Mouse (Mus musculus): ENCODE data around the gene Epha10. TPM values are rescaled to one million over a fixed set of nuclear protein-coding genes. Genes with fewer than 3 reads are reported as not detected.

Gene Epha10
- total and polyA plus RNA-seq, 3 experiments, result 0.02 TPM; not detected in 2

DNA sequence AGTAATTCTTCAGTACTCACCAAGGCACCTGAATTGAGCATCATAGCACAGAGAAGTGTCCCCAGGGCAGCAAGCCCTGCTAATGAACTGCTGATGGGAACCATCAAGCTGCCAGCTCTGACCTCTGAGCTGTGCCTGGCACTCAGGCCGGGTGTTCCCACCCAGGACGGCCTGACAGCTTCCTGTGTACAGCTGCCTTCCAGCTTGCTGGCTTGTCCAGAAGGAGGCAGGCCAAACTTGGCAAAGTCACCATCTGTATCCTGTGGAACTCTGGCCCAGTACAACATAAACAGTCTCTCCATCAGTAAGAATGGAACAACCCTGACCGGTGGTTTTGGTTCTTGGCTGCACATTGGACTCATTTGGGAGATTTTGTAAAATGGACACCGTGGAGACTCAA is 72.8 kb downstream of the Epha10 start:
- Histone ChIP-seq H3K27ac (no peak overlapping the region), H3K4me1 (ENCODE audit: control insufficient read depth, insufficient read depth, low read length) (no peaks in the 10 kb centered on the region), H3K27me3 (ENCODE audit: control insufficient read depth, insufficient read depth, low read length) (no peaks in the 10 kb centered on the region), H3K36me3 (ENCODE audit: control insufficient read depth, insufficient read depth, low read length) (no peaks in the 10 kb centered on the region), H3K79me2 (replicated peaks; ENCODE audit: control insufficient read depth, insufficient read depth, low read length) (no peaks in the 10 kb centered on the region), H3K4me3 (no peak overlapping the region), H3K9ac (ENCODE audit: low read depth, low read length) (no peak overlapping the region)
- no peak for TF ChIP-seq EP300 (IDR thresholded peaks at IDR 0.05; ENCODE audit: insufficient read depth, low read depth, low read length)
- TF ChIP-seq CTCF (IDR thresholded peaks at IDR 0.05), result no peak
- no peak for TF ChIP-seq POLR2A (IDR thresholded peaks at IDR 0.05; ENCODE audit: insufficient read depth, low read depth, low read length)
- WGBS, result 28% methylated on average over 4 of the region's 4 CpGs
- intact Hi-C loops (cut with DNase I), result no loop called here
- DNase-seq, result peak in 1 of 2 experiments; percentile 13

- WGBS, result 49% methylated on average over 2 of the region's 2 CpGs
- no peak for TF ChIP-seq POLR2A (IDR thresholded peaks at IDR 0.05; ENCODE audit: insufficient read depth, low read depth, low read length)
- no peaks in the 10 kb centered on the region for H3K4me1 ChIP-seq (ENCODE audit: control insufficient read depth, insufficient read depth, low read length)
- no peaks in the 10 kb centered on the region for H3K36me3 ChIP-seq (ENCODE audit: control insufficient read depth, insufficient read depth, low read length)
- H3K4me3 ChIP-seq, result no peak overlapping the region
- no peak overlapping the region for H3K9ac ChIP-seq (ENCODE audit: low read depth, low read length)
- no peaks in the 10 kb centered on the region for H3K79me2 ChIP-seq (replicated peaks; ENCODE audit: control insufficient read depth, insufficient read depth, low read length)
- no peak overlapping the region for H3K27ac ChIP-seq
- H3K27me3 ChIP-seq (ENCODE audit: control insufficient read depth, insufficient read depth, low read length), result no peaks in the 10 kb centered on the region
- intact Hi-C loops (cut with DNase I), result no loop called here
- peak in 1 of 2 experiments; percentile 21 for DNase-seq
Measured at GRCm38 (mm10) chr4:124957284-124957683, 76.6 kb downstream of the Epha10 start.

DNA sequence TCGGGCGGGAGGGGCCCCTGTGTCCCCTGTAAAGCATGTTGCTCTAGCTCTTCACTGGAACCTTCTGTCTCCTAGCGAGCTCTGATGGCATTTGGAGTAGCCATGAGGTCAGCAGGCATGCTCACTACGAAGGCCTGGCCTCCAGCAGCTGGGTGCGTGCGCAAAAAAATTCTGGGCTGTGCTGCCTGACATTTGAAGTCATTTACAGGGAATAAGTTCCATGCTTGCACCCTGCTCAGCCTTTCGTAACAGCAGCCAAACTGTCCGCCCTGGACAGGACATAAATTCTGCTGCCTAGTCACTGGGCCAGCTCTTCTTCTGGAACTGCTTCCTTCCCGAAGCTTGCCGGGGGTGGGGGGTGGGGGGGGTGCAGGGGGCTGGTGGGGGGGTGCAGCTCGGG is 78.4 kb downstream of the Epha10 start:
- peak; percentile 34 to 46 for DNase-seq
- Histone ChIP-seq H3K9ac (ENCODE audit: low read depth, low read length) (no peak overlapping the region), H3K36me3 (ENCODE audit: control insufficient read depth, insufficient read depth, low read length) (no peaks in the 10 kb centered on the region), H3K27me3 (ENCODE audit: control insufficient read depth, insufficient read depth, low read length) (no peaks in the 10 kb centered on the region), H3K4me3 (no peak overlapping the region), H3K27ac (no peak overlapping the region), H3K4me1 (ENCODE audit: control insufficient read depth, insufficient read depth, low read length) (no peaks in the 10 kb centered on the region), H3K79me2 (replicated peaks; ENCODE audit: control insufficient read depth, insufficient read depth, low read length) (no peaks in the 10 kb centered on the region)
- TF ChIP-seq CTCF (IDR thresholded peaks at IDR 0.05), result no peak
- no peak for TF ChIP-seq POLR2A (IDR thresholded peaks at IDR 0.05; ENCODE audit: insufficient read depth, low read depth, low read length)
- no peak for TF ChIP-seq EP300 (IDR thresholded peaks at IDR 0.05; ENCODE audit: insufficient read depth, low read depth, low read length)
- intact Hi-C loops (cut with DNase I), result no loop called here
- 53% methylated on average over 11 of the region's 11 CpGs for WGBS

DNA sequence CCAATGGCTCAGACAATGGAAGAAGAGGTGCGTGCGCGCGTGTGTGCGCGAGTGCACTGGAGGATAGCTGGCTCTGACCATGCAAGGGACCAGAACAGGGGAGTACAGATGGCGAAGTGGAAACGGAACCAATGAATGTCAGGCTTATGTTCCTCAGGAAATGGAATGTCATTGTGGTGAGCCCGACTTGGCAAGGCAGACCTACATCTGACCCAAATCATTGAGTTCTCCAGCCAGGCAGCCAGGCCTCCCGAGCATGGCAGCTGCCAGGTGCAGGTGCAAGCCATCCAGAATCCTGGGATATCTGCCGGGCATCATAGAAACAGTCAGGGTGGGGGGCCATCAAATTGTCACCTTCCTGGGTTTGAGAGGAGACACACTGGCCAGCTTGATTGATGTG is 80.2 kb downstream of the Epha10 start:
- H3K27me3 ChIP-seq (ENCODE audit: control insufficient read depth, insufficient read depth, low read length), result no peaks in the 10 kb centered on the region
- intact Hi-C loops (cut with DNase I), result no loop called here
- TF ChIP-seq CTCF (IDR thresholded peaks at IDR 0.05) (no peak), EP300 (IDR thresholded peaks at IDR 0.05; ENCODE audit: insufficient read depth, low read depth, low read length) (no peak), POLR2A (IDR thresholded peaks at IDR 0.05; ENCODE audit: insufficient read depth, low read depth, low read length) (no peak)
- H3K79me2 ChIP-seq (replicated peaks; ENCODE audit: control insufficient read depth, insufficient read depth, low read length), result no peaks in the 10 kb centered on the region
- 74% methylated on average over 11 of the region's 11 CpGs for WGBS
- H3K4me1 ChIP-seq (ENCODE audit: control insufficient read depth, insufficient read depth, low read length), result no peaks in the 10 kb centered on the region
- H3K36me3 ChIP-seq (ENCODE audit: control insufficient read depth, insufficient read depth, low read length), result no peaks in the 10 kb centered on the region
- DNase-seq, result no peak
- H3K9ac ChIP-seq (ENCODE audit: low read depth, low read length), result no peak overlapping the region
- no peak overlapping the region for H3K4me3 ChIP-seq
- no peak overlapping the region for H3K27ac ChIP-seq

GRCm38 (mm10) chr4:124962576-124962975 is 81.9 kb downstream of the Epha10 start:
- Histone ChIP-seq H3K9ac (ENCODE audit: low read depth, low read length) (no peak overlapping the region), H3K4me1 (ENCODE audit: control insufficient read depth, insufficient read depth, low read length) (no peaks in the 10 kb centered on the region), H3K4me3 (no peak overlapping the region), H3K36me3 (ENCODE audit: control insufficient read depth, insufficient read depth, low read length) (no peaks in the 10 kb centered on the region), H3K27ac (no peak overlapping the region), H3K27me3 (ENCODE audit: control insufficient read depth, insufficient read depth, low read length) (no peaks in the 10 kb centered on the region), H3K79me2 (replicated peaks; ENCODE audit: control insufficient read depth, insufficient read depth, low read length) (no peaks in the 10 kb centered on the region)
- no peak for DNase-seq
- intact Hi-C loops (cut with DNase I), result no loop called here
- no peak for TF ChIP-seq EP300 (IDR thresholded peaks at IDR 0.05; ENCODE audit: insufficient read depth, low read depth, low read length)
- TF ChIP-seq CTCF (IDR thresholded peaks at IDR 0.05), result no peak
- no peak for TF ChIP-seq POLR2A (IDR thresholded peaks at IDR 0.05; ENCODE audit: insufficient read depth, low read depth, low read length)
- 32% methylated on average over 11 of the region's 11 CpGs for WGBS

DNA sequence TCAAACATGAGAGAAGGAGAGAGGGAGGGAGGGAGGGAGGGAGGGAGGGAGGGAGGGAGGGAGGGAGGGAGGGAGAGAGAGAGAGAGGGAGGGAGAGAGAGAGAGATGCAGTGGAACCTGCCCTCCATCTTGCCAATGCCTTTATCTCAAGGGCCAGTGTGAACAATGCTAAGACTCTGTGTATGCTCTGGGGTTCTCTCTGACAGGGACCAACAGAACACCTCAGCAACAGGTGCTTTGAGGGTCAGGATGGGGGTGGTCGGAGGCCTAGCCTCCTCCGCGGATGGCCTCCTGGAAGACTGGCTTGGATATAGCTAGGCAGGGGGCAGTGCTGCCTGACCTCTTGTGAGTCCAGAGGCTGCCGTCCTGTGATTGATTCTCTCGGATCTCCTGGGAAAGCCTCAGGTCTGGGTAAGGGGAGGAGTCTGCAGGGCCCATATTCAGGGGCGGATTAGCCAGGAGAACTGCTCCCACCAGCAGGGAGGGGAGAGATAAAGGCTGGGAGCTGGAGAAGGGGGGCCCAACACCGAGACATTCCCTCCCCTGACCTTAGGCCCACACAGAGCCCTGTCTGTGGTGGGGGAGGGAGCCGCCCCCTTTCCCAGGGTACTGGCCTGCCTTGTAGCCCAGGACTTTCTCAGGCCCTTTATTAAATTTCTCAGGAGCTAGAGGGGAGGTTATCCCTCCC is 84.4 kb downstream of the Epha10 start:
- WGBS, result 22% methylated on average over 8 of the region's 8 CpGs
- intact Hi-C loops (cut with DNase I), result no loop called here

More for the DNA sequence above, 84.4 kb downstream of the Epha10 start:
- H3K27me3 ChIP-seq (ENCODE audit: control insufficient read depth, insufficient read depth, low read length), result no peaks in the 10 kb centered on the region
- H3K9ac ChIP-seq (ENCODE audit: low read depth, low read length), result no peak overlapping the region
- no peaks in the 10 kb centered on the region for H3K4me1 ChIP-seq (ENCODE audit: control insufficient read depth, insufficient read depth, low read length)
- H3K79me2 ChIP-seq (replicated peaks; ENCODE audit: control insufficient read depth, insufficient read depth, low read length), result no peaks in the 10 kb centered on the region
- H3K4me3 ChIP-seq, result no peak overlapping the region
- no peaks in the 10 kb centered on the region for H3K36me3 ChIP-seq (ENCODE audit: control insufficient read depth, insufficient read depth, low read length)
- no peak overlapping the region for H3K27ac ChIP-seq
- no peak for TF ChIP-seq POLR2A (IDR thresholded peaks at IDR 0.05; ENCODE audit: insufficient read depth, low read depth, low read length)
- no peak for TF ChIP-seq CTCF (IDR thresholded peaks at IDR 0.05)
- TF ChIP-seq EP300 (IDR thresholded peaks at IDR 0.05; ENCODE audit: insufficient read depth, low read depth, low read length), result no peak
- no peak for DNase-seq

Other genes with a start within 250 kb of the Epha10 start
- under 1 TPM; 0.08 to 0.16 TPM for gene Pou3f1, start 224.1 kb upstream of the Epha10 start, total RNA-seq (2021)
- 0.04 and 0.09 TPM in 2 replicates for gene Pou3f1, start 224.1 kb upstream of the Epha10 start, polyA plus RNA-seq (2012; rRNA removed)
- 10 to 100 TPM; 12.1 to 13.5 TPM for gene Utp11, start 187.3 kb upstream of the Epha10 start, total RNA-seq (2021)
- 4.0 and 6.2 TPM in 2 replicates for gene Utp11, start 187.3 kb upstream of the Epha10 start, polyA plus RNA-seq (2012; rRNA removed)
- 10 to 100 TPM in 1 of 2 experiments, 1 to 10 TPM in 1; 7.8 to 11.5 TPM for gene Fhl3, start 180.2 kb upstream of the Epha10 start, total RNA-seq (2021)
- 10.1 and 17.9 TPM in 2 replicates for gene Fhl3, start 180.2 kb upstream of the Epha10 start, polyA plus RNA-seq (2012; rRNA removed)
- 10 to 100 TPM; 18.0 to 19.4 TPM for gene Sf3a3, start 166.1 kb upstream of the Epha10 start, total RNA-seq (2021)
- 7.7 and 11.5 TPM in 2 replicates for gene Sf3a3, start 166.1 kb upstream of the Epha10 start, polyA plus RNA-seq (2012; rRNA removed)
- gene Inpp5b, start 139.0 kb upstream of the Epha10 start, total RNA-seq (2021), result 1 to 10 TPM; 8.0 to 8.2 TPM
- gene Inpp5b, start 139.0 kb upstream of the Epha10 start, polyA plus RNA-seq (2012; rRNA removed), result 17.8 and 29.8 TPM in 2 replicates
- gene Mtf1, start 78.8 kb upstream of the Epha10 start, total RNA-seq (2021), result 10 to 100 TPM; 15.3 to 15.7 TPM
- gene Mtf1, start 78.8 kb upstream of the Epha10 start, polyA plus RNA-seq (2012; rRNA removed), result 4.7 and 9.1 TPM in 2 replicates
- gene Yrdc, start 30.2 kb upstream of the Epha10 start, total RNA-seq (2021), result 10 to 100 TPM; 21.6 to 22.6 TPM
- 18.4 and 38.6 TPM in 2 replicates for gene Yrdc, start 30.2 kb upstream of the Epha10 start, polyA plus RNA-seq (2012; rRNA removed)
- gene 1110065P20Rik, start 29.7 kb upstream of the Epha10 start, total RNA-seq (2021), result 10 to 100 TPM; 18.6 to 20.4 TPM
- 26.3 and 28.0 TPM in 2 replicates for gene 1110065P20Rik, start 29.7 kb upstream of the Epha10 start, polyA plus RNA-seq (2012; rRNA removed)
- gene Maneal, start 18.7 kb upstream of the Epha10 start, total RNA-seq (2021), result under 1 TPM; 0.23 to 0.34 TPM
- gene Maneal, start 18.7 kb upstream of the Epha10 start, polyA plus RNA-seq (2012; rRNA removed), result 0.41 and 0.88 TPM in 2 replicates
- 1 to 10 TPM; 6.1 to 8.4 TPM for gene 9930104L06Rik, start 56.1 kb downstream of the Epha10 start, total RNA-seq (2021)
- gene 9930104L06Rik, start 56.1 kb downstream of the Epha10 start, polyA plus RNA-seq (2012; rRNA removed), result 5.9 and 7.5 TPM in 2 replicates
- gene Cdca8, start 58.4 kb downstream of the Epha10 start, total RNA-seq (2021), result under 1 TPM; 0.52 to 0.59 TPM
- 0.35 and 0.57 TPM in 2 replicates for gene Cdca8, start 58.4 kb downstream of the Epha10 start, polyA plus RNA-seq (2012; rRNA removed)
- 1 to 10 TPM; 2.7 to 4.4 TPM for gene Rspo1, start 105.5 kb downstream of the Epha10 start, total RNA-seq (2021)
- gene Rspo1, start 105.5 kb downstream of the Epha10 start, polyA plus RNA-seq (2012; rRNA removed), result 3.9 and 4.0 TPM in 2 replicates
- 10 to 100 TPM; 27.7 to 28.7 TPM for gene Gnl2, start 135.7 kb downstream of the Epha10 start, total RNA-seq (2021)
- 12.2 and 18.6 TPM in 2 replicates for gene Gnl2, start 135.7 kb downstream of the Epha10 start, polyA plus RNA-seq (2012; rRNA removed)
- gene Dnali1, start 184.8 kb downstream of the Epha10 start, total RNA-seq (2021), result not detected
- 1.4 TPM in 1 of 2 replicates, not detected in the other for gene Dnali1, start 184.8 kb downstream of the Epha10 start, polyA plus RNA-seq (2012; rRNA removed)
- gene Snip1, start 185.8 kb downstream of the Epha10 start, total RNA-seq (2021), result 1 to 10 TPM; 7.4 to 7.5 TPM
- 4.4 and 8.2 TPM in 2 replicates for gene Snip1, start 185.8 kb downstream of the Epha10 start, polyA plus RNA-seq (2012; rRNA removed)
- 10 to 100 TPM; 21.2 to 21.6 TPM for gene Meaf6, start 204.2 kb downstream of the Epha10 start, total RNA-seq (2021)
- gene Meaf6, start 204.2 kb downstream of the Epha10 start, polyA plus RNA-seq (2012; rRNA removed), result 15.7 and 17.6 TPM in 2 replicates
- gene Zc3h12a, start 246.9 kb downstream of the Epha10 start, total RNA-seq (2021), result 1 to 10 TPM; 3.0 to 4.8 TPM
- 5.0 TPM in 2 replicates for gene Zc3h12a, start 246.9 kb downstream of the Epha10 start, polyA plus RNA-seq (2012; rRNA removed)